9 mouse cellular contexts compared by ENCODE assay signal in the genomic region with DNA sequence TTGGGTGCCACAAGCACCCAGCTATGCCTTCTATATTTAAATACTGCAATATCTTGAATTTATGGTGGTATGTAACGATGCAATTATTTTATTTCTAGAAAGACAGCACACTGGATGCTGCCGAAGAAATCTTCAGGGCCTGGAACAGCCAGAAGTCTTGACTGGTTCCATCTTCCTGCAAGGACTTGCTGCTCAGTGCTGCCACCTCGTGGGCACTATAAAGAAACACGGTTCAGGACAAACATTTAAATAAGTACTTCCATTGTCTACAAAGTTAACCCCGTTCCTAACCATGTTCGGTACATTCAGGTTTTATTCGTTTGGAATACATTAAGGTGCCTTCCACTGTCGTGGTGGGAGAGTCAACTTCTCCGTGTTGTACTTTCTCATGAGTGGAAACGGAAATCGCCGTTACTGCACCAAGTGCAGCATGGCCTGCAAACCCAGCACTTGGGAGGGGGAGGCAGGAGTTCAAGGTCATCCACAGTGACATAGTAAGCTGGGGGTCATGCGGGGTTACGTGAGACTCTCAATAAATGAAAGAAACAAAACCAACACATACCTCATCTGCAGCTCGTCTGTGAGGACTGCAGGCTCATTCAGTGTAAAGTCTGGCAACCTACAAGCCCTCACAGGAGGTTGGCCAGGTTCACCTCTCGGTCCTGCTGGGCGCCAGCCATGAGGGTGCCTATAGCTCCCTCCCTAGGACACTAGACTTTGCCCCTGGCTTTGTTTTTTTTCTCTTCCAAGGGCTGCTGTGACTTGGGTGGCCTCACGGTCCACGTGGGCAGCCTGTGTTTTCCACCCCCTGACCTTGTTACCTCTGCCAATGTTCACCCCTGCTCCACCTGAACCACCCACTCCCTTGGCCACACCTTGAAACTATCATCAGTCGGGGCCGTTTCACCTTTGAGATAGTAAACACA. TPM values are rescaled to one million over a fixed set of nuclear protein-coding genes. Genes with fewer than 3 reads are reported as not detected.
DNase-seq lines count a peak whose midpoint lies in the region; ATAC-seq and TF ChIP-seq lines count a peak whose summit lies in the region.
"Had no signal": no experiment of that assay in that cellular context is flagged by ENCODE, and none has a peak within 500 bp of the region (broad histone marks: within the 10 kb centered on the region; RNA-seq: fewer than 3 reads in every experiment).

No protein-coding gene starts in this region.

- no peak overlapping the region for H3K4me2 ChIP-seq in lung, postnatal 0 days (replicated peaks; ENCODE audit: low read depth, low read length)
- H3K4me2 ChIP-seq: heart, embryonic 13.5 days had no signal

- peak; percentile 80 for ATAC-seq in erythroid progenitor cell, adult 5-6 weeks (replicated peaks; ENCODE audit: low FRiP score, poor library complexity, severe bottlenecking)
- ATAC-seq in lung, postnatal 0 days = no peak

- H3K27me3 ChIP-seq in lung, postnatal 0 days (replicated peaks; ENCODE audit: insufficient read depth, low read length) = no peaks in the 10 kb centered on the region
- H3K27me3 ChIP-seq: heart, embryonic 13.5 days had no signal

- no peaks in the 10 kb centered on the region for H3K4me1 ChIP-seq in lung, postnatal 0 days (ENCODE audit: insufficient read depth, low read depth, low read length)
- H3K4me1 ChIP-seq: heart, embryonic 13.5 days had no signal

- no peak overlapping the region for H3K27ac ChIP-seq in lung, postnatal 0 days (ENCODE audit: low read length)
- H3K27ac ChIP-seq: heart, embryonic 13.5 days had no signal

- no peaks in the 10 kb centered on the region for H3K9me3 ChIP-seq in lung, postnatal 0 days (ENCODE audit: low read length)
- H3K9me3 ChIP-seq: heart, embryonic 13.5 days had no signal

- no peak overlapping the region for H3K9ac ChIP-seq in lung, postnatal 0 days (replicated peaks; ENCODE audit: low read depth)
- H3K9ac ChIP-seq: heart, embryonic 13.5 days had no signal

- peak; percentile 21 for DNase-seq in ovary, postnatal 36 days (ENCODE audit: low spot score)
- no peak for DNase-seq in ovary, postnatal 10 days (ENCODE audit: low spot score)
- DNase-seq in adrenal gland, postnatal 14 days = peak; percentile 66
- DNase-seq in kidney, adult 18-20 months = peak; percentile 50
- peak; percentile 84 for DNase-seq in lung, postnatal 0 days (ENCODE audit: low spot score)
- peak; percentile 56 for DNase-seq in skeletal muscle tissue, adult 2 months (ENCODE audit: low read depth, low spot score)
- no peak for DNase-seq in urinary bladder, postnatal 10 days (ENCODE audit: low spot score)

- TF ChIP-seq EP300 in lung, postnatal 0 days (IDR thresholded peaks at IDR 0.05) = no peak

- no peak overlapping the region for H3K4me3 ChIP-seq in lung, postnatal 0 days (ENCODE audit: low read depth, low read length)
- H3K4me3 ChIP-seq: heart, embryonic 13.5 days had no signal

- no peaks in the 10 kb centered on the region for H3K36me3 ChIP-seq in lung, postnatal 0 days (ENCODE audit: insufficient read depth, low read length)
- H3K36me3 ChIP-seq: heart, embryonic 13.5 days had no signal

- 58% methylated on average over 21 of the region's 21 CpGs for WGBS in lung, postnatal 0 days

- peak; percentile 90 for TF ChIP-seq CTCF in lung, postnatal 0 days (IDR thresholded peaks at IDR 0.05)

RNA-seq across cellular contexts. Expression of gene Gtf2b, which starts 20.6 kb away (rescaled TPM):
- 57.3 and 57.5 TPM in 2 replicates for total RNA-seq in adrenal gland, postnatal 14 days (2021)
- total RNA-seq in erythroid progenitor cell, adult 5-6 weeks (2015; ENCODE audit: low replicate concordance) = 45.0 and 52.4 TPM in 2 replicates
- 26.4 and 39.9 TPM in 2 replicates for total RNA-seq in erythroid progenitor cell, adult 5-6 weeks (2017; ENCODE audit: low replicate concordance)
- polyA plus RNA-seq in lung, postnatal 0 days (2015; fragmentation: Nextera tagmentation; extraction: Ambion mirVana) = 79.6 and 80.0 TPM in 2 replicates

RNA-seq across cellular contexts. Expression of gene Kyat3, which starts 43.4 kb away (rescaled TPM):
- 32.6 and 41.8 TPM in 2 replicates for total RNA-seq in adrenal gland, postnatal 14 days (2021)
- total RNA-seq in erythroid progenitor cell, adult 5-6 weeks (2015; ENCODE audit: low replicate concordance) = not detected in 2 replicates
- not detected in 2 replicates for total RNA-seq in erythroid progenitor cell, adult 5-6 weeks (2017; ENCODE audit: low replicate concordance)
- 4.6 and 5.7 TPM in 2 replicates for polyA plus RNA-seq in lung, postnatal 0 days (2015; fragmentation: Nextera tagmentation; extraction: Ambion mirVana)

Comparison
In these comparisons a context has a peak if more than half of its experiments do, and no peak if none do; other contexts are left out.
1. DNase-seq: peak in ovary, postnatal 36 days (single experiment), adrenal gland, postnatal 14 days (single experiment), kidney, adult 18-20 months (single experiment), lung, postnatal 0 days (single experiment) and skeletal muscle tissue, adult 2 months (single experiment); none in ovary, postnatal 10 days (single experiment) and urinary bladder, postnatal 10 days (single experiment).
2. RNA of gene Kyat3, which starts 43.4 kb away (total RNA-seq): 32.6 to 41.8 TPM in adrenal gland, postnatal 14 days; not detected in erythroid progenitor cell, adult 5-6 weeks; every median in the first group is over 10 times any median in the second.